Mouse (Mus musculus) telencephalon, adult 2 months (tissue): Measurements from ENCODE around the gene Stk38l.
"Not testable (repeated sequence)": the region's sequence is repeated elsewhere in the genome, so short reads cannot be mapped to it uniquely, and the experiment has no call there.

Experiments
- DNase-seq: peaks from one replicate; pipeline ENCODE4 v3.0.0-alpha.2; 2011; ENCODE audit warnings: low read depth, low spot score

The Stk38l gene

GRCm38 (mm10) chr6:146770005-146770745 lies 45.4 kb downstream of the Stk38l start:
- DNase-seq = no peak

GRCm38 (mm10) chr6:146770808-146771207 lies 46.0 kb downstream of the Stk38l start:
- no peak for DNase-seq

GRCm38 (mm10) chr6:146775864-146776263 lies 51.1 kb downstream of the Stk38l start:
- DNase-seq = not testable (repeated sequence)

- no peak for DNase-seq
These were observed 52.0 kb downstream of the Stk38l start for GRCm38 (mm10) chr6:146776610-146777389.

- DNase-seq = no peak
These were observed 53.3 kb downstream of the Stk38l start for GRCm38 (mm10) chr6:146778055-146778454.

- no peak for DNase-seq
These were observed 56.8 kb downstream of the Stk38l start for GRCm38 (mm10) chr6:146781566-146781965.

GRCm38 (mm10) chr6:146793527-146793926 lies 68.7 kb downstream of the Stk38l start:
- DNase-seq = no peak

GRCm38 (mm10) chr6:146795166-146795923 lies 70.5 kb downstream of the Stk38l start:
- no peak for DNase-seq

- DNase-seq = peak; percentile 57
These were observed 71.2 kb downstream of the Stk38l start, which contains the start of gene Arntl2 for GRCm38 (mm10) chr6:146795924-146796545. TSS of gene Arntl2 (plus strand) at chr6:146796055.

- peak; percentile 6 for DNase-seq
These were observed 72.7 kb downstream of the Stk38l start for GRCm38 (mm10) chr6:146797446-146797845.

- DNase-seq = no peak
These were observed 85.2 kb downstream of the Stk38l start for GRCm38 (mm10) chr6:146809991-146810390.

GRCm38 (mm10) chr6:146813007-146813406 lies 88.2 kb downstream of the Stk38l start:
- no peak for DNase-seq

GRCm38 (mm10) chr6:146820177-146820965 lies 95.6 kb downstream of the Stk38l start:
- DNase-seq = no peak

- no peak for DNase-seq
These were observed 97.2 kb downstream of the Stk38l start for GRCm38 (mm10) chr6:146821958-146822357.

- no peak for DNase-seq
These were observed 100.1 kb downstream of the Stk38l start for GRCm38 (mm10) chr6:146824727-146825486.

- no peak for DNase-seq
These were observed 100.6 kb downstream of the Stk38l start for GRCm38 (mm10) chr6:146825487-146825773.
